Comparison of ENCODE assay signal across 1 mouse cellular context in the genomic region with DNA sequence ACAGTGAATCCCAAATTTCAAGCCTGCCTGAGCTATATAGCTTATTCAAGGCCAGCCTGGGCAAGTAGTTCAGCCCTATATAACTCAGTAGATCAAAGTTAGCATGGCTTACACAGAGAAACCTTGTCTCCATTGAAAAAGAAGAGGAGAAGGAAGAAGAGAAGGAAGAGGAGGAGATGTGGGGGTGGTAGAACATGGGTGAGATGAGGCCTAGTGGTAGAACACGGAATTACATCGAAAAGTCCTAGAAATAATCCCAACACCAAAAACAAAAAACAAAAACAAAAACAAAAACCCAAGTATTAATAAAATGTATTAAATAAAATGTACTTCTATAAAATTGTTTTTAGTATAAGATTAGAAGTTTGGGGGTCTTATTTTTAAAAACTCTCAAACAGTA.
TF ChIP-seq lines count a peak whose summit lies in the region.

No protein-coding gene starts in this region.

TF ChIP-seq in MEL, 35 proteins besides CTCF, POLR2A, EP300 and RAD21 (continued from another document):
- TF ChIP-seq E2F4 (IDR thresholded peaks at IDR 0.05; ENCODE audit: borderline replicate concordance, low read depth, low read length): no peak
